Mouse (Mus musculus) adrenal gland, postnatal 10 days (tissue): ENCODE measurements around the gene Shisa9. TPM values are rescaled to one million over a fixed set of nuclear protein-coding genes. Genes with fewer than 3 reads are reported as not detected.

ENCODE experiments used
- DNase-seq: peaks from one replicate; pipeline ENCODE4 v3.0.0; 2021; ENCODE audit warnings: mixed read lengths
- total RNA-seq, 2 experiments: library from RNA; stranded (reverse); gene quantifications; 2 replicates each; pipeline ENCODE4 v1.2.3; 2021

Shisa9 gene
- total RNA-seq, 2 experiments from 2014 or later: 2.3 to 3.3 TPM

DNA sequence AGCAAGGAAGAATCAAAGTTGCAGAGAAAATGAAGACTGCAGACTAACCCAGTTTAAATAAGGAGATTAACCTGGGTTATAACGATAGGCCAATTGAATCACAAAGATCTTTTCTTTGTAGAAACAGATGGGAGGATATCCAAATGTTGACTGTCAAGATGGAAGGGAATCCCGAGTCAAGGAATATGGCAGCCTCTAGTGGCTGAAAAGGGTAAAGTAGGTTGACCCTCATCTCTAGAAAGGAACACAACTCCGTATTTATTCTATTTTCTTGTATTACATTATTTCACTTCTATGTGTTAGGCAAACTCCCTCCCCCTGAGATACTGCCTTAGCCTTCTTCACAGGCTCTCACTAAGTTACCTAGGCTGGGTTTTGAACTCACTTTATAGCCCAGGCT lies 217.3 kb downstream of the Shisa9 start:
- DNase-seq: peak; percentile 45

GRCm38 (mm10) chr16:12202151-12202550 lies 218.2 kb downstream of the Shisa9 start:
- no peak for DNase-seq

- DNase-seq: no peak
These were observed 219.1 kb downstream of the Shisa9 start for GRCm38 (mm10) chr16:12203055-12203454.

GRCm38 (mm10) chr16:12204423-12204822 lies 220.5 kb downstream of the Shisa9 start:
- DNase-seq: no peak

DNA sequence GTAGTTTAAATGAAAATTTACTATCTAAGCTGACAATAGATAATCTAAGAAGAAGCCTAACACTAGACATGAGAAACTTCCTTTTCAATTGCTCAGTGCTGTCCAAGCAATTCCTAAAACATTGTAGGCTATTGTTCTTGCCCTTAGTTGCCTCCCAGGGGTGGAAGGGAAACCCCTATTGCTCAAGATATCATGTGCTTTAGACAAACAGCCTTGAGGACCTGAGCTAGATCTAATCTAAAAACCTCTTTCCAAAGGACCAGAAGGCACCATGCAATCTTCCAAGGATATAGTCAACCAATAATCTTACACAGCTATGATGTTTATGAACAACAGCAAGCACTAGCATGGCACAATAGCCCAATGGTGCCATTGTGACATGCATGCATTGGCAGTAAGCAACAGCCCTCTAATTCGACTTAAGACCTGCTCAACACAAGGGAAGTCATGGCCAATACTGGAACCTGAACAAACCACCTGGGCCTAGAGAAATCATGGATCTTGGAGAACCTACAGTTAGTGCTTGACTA lies 222.6 kb downstream of the Shisa9 start:
- no peak for DNase-seq

- DNase-seq: no peak
These were observed 223.0 kb downstream of the Shisa9 start for GRCm38 (mm10) chr16:12206951-12207350.

DNA sequence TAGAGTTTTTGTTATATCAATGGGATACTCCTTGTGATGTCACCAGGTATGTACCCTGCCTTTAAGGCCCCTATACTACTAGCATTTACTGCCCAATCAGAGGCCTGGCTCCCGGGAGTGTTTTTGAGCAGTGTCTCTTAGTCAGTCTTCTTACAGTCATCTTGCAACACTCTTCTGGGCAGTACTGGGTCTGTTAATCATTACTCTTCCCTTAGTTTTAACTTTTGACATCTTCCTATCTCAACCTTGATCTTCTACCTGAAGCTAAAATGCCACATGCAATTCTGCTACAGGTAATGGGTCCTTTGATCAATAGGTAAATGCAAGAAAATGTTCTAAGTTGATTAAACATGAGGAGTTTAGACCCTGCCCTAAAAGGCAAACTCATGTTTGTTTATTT lies 225.4 kb downstream of the Shisa9 start:
- no peak for DNase-seq

- DNase-seq: no peak
These were observed 225.9 kb downstream of the Shisa9 start for GRCm38 (mm10) chr16:12209819-12210218.

- DNase-seq: no peak
These were observed 230.1 kb downstream of the Shisa9 start for GRCm38 (mm10) chr16:12214018-12214417.

DNA sequence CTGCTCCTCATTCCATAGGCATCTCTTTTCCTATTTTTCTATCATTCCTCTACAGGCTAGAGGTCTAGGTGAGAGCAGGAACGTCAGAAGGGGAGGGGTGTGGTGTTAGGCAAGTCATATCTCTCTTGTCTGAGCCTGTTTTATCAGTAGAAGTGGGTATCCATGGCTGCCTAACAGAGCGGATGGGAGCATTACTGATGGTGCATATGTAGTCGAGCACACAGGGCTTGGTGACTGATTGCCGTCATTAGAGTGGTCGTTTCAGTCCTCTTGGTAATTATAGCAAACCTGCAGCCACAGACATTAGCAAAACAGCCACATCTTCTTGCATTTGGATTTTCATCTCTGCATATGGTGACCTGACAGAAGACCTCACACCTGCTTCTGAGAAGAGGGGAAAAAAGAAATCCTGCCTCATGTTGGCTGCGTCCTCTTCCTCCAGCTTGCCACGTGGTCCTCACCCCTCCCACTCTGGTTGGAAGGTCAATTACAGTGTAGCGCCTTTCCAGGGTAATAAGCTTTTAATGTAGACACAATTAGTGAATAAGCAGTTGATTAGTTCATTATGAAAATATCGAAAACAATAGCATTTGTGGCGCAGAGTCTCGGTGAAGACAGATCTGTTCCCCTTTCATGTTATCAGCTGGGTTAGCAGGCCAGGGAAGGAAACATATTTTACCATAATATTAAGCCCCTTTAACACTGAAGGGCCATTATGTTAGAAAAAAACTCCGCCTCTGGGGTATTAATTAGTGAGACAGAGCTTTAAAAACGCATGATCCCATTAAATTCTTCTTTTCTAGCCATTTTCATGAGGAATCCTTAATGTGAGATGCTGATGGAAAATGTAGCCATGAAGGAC lies 233.6 kb downstream of the Shisa9 start:
- DNase-seq: no peak

DNA sequence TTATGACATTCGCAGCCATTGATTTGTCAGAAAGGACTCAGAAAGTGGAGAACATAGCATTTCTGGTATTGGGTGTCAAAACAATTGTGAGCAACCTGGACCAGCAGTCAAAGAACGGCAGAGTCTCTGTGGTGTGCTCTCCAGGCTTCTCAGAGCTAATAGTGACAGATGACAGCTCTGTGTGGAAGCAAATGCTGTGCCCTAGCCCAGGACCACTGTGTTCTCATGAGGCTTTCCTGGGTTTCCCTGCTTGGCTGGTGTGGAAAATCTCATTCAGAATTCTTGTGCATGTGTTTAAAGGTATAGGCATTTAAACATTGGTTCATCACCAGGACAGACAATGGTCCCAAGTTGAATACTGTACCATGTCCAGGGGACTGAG lies 234.2 kb downstream of the Shisa9 start:
- DNase-seq: no peak

DNA sequence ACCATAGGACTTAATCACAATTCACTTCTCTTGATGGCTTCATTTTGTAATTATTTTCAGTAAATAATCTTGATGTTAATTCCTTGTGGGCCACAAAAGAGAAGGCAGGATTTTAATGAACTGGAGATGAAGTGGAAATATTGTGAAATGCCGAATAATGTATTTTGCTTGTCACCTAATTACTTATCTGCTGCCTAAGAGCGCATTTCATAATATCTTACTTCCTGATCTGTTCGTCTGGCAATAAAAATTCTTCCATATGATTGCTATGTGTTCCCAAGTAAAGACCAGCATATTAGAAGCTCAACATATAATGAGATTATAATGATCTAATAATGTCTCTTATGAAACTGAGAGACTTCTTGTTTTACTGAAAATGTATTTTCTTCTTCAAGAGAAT lies 235.9 kb downstream of the Shisa9 start:
- DNase-seq: no peak

GRCm38 (mm10) chr16:12223537-12223936 lies 239.6 kb downstream of the Shisa9 start:
- no peak for DNase-seq

DNA sequence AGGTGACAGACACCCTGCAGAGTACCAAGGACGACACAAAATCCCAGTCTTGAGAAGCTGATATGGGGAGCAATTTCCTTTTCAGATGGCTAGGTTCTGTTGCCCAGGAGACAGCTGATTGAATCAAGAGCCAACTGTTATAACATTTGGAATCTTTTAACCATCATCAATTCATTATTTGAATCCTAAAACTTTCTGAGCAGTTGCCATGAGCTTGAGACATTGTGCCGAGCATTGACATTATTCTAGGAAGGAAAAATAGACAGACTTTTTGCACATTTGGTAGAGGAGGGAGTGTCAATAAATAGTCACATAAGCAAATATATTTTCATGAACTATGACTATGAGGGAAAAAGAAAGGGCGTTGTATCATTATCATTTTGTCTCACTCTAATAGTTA lies 243.0 kb downstream of the Shisa9 start:
- no peak for DNase-seq

- DNase-seq: peak; percentile 21
These were observed 249.4 kb downstream of the Shisa9 start for GRCm38 (mm10) chr16:12233288-12233687.

DNA sequence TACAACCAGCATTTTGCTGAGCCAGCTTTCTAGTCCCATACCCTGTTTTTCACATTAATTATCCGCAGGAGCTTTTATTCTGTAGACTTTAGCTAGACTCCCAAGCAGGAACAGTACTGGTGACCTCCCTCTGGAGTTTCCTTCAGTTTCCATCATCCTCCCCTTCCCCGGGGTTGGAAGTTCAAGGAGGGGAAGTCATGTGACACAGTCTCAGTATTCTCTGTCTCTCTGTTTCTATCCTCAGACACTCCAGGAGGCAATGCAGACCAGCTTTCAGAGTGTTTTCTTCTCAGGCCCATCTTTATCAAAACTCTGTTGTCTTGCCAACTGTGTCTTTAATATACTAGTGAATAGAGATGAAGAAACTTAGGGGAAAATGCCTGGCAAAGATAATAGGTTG lies 250.4 kb downstream of the Shisa9 start:
- DNase-seq: peak; percentile 12

DNA sequence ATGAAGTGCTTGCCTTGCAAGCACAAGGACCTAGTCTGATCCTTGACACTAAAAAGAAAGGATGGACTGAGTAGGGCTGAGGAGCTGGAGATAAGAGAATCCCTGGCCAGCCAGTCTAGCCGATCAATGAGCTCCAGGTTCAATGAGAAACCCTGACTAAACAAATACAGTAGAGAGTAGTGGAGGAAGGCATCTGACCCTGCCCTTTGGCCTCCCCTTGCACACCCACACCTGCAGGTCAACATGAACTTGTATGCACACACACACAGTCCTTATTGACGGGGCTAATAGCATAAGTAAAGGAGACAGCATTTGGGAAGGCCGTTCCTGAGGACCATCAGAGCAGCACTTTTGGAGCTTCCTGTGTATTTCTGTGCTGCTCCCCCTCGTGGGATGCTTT lies 254.7 kb downstream of the Shisa9 start:
- no peak for DNase-seq

GRCm38 (mm10) chr16:12259361-12259760 lies 275.4 kb downstream of the Shisa9 start:
- no peak for DNase-seq

GRCm38 (mm10) chr16:12265828-12266227 lies 281.9 kb downstream of the Shisa9 start:
- no peak for DNase-seq

- peak; percentile 8 for DNase-seq
These were observed 316.6 kb downstream of the Shisa9 start for GRCm38 (mm10) chr16:12300523-12300922.

- DNase-seq: no peak
These were observed 319.5 kb downstream of the Shisa9 start for GRCm38 (mm10) chr16:12303420-12303819.

DNA sequence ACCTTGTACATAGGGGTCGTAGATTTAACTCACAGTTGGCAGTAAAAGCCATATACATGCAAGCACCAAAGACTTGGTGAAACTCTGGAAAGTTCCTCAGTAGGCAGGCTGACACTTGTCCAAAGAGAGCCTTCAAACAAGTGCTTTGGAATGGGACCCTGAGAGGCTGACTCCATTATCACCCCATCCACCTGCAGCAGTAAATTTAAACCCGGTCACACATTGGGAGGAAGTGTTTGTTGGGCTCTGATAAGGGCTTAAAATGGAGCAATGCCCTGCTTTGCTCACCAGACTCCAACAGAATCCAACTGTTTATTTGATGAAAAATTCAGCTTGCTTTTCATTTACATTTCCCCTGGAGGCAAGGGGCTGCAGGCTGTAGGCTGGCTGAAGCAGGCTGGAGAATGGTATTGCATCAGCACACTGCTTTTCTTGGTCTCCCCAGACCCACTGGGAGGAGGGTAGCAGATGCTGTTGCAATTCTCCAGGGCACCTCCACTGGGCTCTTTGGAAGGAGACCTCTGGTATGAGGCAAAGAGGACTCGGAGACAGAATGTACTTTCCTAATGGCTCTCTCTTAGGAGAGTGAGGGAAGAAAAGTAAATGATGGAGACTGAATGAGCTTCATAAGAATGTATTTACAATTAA lies 323.5 kb downstream of the Shisa9 start:
- DNase-seq: peak; percentile 28

DNA sequence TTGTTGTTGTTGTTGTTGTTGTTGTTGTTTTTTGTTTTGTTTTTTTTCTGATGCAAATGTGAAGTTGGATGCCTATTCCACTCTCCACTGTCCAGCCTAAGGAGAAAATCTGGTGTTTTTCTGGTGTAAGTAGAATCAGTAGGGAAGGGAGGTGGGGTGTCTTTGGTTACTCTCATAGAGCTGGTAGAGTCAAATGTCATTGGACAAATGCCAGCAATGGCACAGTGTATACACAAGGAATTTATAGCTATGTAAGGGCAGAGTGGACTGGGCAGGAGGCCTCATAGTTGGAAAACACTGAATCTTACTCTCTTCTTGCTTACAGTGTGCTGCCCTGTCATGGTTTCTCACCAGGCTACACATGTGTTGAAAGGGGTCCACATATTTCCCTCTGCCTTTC lies 325.9 kb downstream of the Shisa9 start:
- no peak for DNase-seq

GRCm38 (mm10) chr16:12315627-12316026 lies 331.7 kb downstream of the Shisa9 start:
- DNase-seq: no peak
